Mouse (Mus musculus) granulocyte monocyte progenitor cell, adult 5-6 weeks (primary cell): ENCODE results near the gene Sar1b. TPM values are rescaled to one million over a fixed set of nuclear protein-coding genes. Genes with fewer than 3 reads are reported as not detected.
A peak's percentile ranks its signal among the peaks of the same experiment; 100 is the strongest.
"Not testable (repeated sequence)": the region's sequence is repeated elsewhere in the genome, so short reads cannot be mapped to it uniquely, and the experiment has no call there.

Source experiments
- ATAC-seq: replicated peaks from 2 replicates; pipeline ENCODE4 v1.8.0; 2016; ENCODE audit warnings: mild to moderate bottlenecking, moderate TSS enrichment, inconsistent platforms; ENCODE audit not compliant: poor library complexity, severe bottlenecking
- total RNA-seq, 2 experiments: library from RNA; stranded (forward) in 1 of 2; stranded (reverse) in 1 of 2; fragments of 200-712, 200-1000 nt in 1 of 2; fragments of >200 nt in 1 of 2; fragmentation: Nextera tagmentation in 1 of 2; gene quantifications; 2 replicates each; pipeline ENCODE4 v1.2.3; 2014 to 2017

Gene Sar1b
- total RNA-seq, 2 experiments from 2014 or later = 61.3 to 74.5 TPM

- ATAC-seq = no peak
Measured at GRCm38 (mm10) chr11:51768296-51768695, 4.8 kb downstream of the Sar1b start.

DNA sequence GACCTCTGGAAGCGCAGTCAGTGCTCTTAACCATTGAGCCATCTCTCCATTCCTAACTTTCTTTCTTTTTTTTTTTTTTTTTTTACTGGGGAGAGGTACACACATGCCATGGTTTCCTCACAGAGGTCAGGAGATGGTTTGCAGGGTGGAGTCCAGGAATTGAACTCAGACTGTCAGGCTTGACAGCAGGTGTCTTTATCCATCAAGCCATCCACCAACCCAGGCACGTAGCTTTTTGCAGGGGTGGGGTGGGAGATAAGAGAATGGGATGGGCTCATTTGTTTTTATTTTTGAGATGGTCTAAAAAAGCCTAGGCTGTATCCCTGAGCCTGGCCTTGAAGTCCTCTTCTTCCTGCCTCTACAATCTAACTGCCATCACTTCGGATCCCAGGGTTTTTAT is 12.0 kb downstream of the Sar1b start:
- ATAC-seq = no peak

GRCm38 (mm10) chr11:51777478-51777877 is 14.0 kb downstream of the Sar1b start:
- no peak for ATAC-seq

DNA sequence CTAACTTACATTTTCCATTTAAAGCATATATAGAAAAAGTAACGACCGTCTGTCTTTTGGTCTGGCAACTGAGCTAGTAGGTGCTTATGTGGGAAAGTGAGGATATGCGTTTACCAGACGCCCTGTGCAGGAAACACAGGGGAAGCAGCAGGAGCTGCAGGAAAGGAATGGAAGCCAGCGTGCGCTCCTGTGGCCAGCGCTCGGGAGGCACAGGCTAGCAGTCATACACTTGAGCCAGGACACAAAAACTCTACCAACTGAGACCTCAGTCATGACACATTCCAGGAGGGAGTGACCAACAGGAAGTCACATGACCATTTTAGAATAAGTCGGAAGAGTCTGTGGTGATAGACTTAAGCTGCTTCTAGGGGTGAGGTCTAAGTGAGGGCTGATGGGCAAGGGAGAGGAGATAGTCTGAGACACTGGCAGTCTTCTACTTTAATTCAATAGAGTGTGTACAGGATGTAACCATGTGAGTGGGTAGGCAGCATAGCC is 17.3 kb downstream of the Sar1b start:
- no peak for ATAC-seq

DNA sequence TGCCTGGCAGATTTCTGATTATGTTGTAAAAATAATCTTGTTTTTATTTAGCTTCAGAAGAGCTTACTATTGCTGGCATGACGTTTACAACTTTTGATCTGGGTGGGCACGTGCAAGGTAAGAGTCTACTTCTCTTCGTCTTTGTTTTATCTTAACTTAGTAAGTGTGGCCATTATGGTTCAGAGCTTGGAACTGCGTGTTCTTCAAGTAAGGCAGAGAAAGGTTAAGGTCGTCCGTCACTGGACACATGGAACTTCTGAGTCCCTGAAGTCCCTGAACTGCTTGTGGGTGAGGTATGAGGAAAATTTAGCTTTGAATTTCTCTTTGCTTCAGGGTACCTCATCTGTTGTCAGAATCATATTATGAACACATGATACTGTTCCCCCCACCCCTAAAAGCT is 19.2 kb downstream of the Sar1b start:
- ATAC-seq = no peak

- no peak for ATAC-seq
Measured at GRCm38 (mm10) chr11:51785926-51786325, 22.4 kb downstream of the Sar1b start.

GRCm38 (mm10) chr11:51789735-51790134 is 26.2 kb downstream of the Sar1b start:
- not testable (repeated sequence) for ATAC-seq

DNA sequence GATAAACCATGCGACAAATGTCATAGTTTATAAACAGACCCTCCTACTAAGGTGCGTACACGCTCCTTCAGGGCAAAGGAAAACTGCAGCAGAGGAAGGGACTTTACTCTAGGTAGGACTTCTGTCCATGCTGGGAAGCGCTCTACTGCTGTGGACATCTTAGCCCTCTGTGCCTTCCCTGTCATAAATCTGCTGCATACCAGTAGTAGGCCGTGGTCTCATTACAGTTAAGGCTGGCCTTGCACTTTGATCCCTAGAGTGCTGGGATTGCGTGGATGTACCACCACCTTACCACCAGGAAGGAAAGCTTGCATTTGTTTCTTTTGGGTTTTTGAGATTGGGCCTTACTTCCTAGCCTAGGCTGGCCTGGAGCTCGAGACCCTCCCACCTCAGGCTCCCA is 27.2 kb downstream of the Sar1b start:
- ATAC-seq = no peak

DNA sequence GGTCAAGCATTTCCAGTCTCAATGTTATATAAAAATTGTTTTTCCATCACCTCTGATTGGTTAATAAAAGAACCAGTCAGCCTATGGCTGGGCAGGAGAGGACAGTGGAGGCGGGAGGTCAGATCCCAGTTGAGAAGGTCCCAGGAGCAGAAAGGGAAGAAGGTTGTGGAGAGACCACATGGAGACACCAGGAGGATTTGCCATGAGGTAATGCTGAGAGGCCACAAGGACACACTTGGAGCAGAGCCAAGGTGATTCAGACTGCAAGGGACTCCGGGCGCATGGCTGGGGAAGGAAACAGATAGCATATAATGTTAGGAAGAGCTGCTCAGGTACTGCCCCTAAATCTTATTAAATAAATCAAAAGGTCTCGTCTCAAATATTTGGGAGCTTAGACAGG is 32.8 kb downstream of the Sar1b start:
- no peak for ATAC-seq

DNA sequence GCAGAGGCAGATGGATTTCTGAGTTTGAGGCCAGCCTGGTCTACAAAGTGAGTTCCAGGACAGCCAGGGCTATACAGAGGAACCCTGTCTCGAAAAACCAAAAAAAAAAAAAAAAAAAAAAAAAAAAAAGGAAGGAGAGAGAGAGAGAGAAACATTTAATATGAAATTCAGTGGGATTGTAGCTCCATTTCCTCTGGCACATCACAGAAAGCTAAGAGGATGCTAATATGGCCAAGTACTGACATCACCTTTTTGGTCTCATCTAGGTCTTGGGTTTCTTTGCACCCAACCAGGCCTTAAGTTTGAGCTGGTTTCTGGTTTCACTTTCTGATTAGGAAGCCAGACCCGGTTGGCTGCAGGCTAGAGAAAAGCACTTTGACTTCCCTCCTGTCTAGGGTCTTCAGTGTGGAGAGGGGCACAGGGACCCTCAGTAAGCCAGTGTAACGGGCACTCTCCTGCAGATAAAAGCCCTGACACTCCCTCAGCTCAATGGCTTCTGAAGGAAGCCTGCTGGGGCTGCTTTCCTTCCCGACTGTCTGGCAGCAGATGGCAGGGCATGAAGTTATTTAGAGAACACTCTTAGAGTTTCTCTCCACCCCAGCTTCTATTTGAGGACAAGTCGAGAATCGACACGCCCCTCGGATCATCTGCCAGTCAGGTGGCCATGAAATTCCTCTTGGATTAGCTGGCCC is 37.3 kb downstream of the Sar1b start:
- peak; percentile 36 for ATAC-seq

DNA sequence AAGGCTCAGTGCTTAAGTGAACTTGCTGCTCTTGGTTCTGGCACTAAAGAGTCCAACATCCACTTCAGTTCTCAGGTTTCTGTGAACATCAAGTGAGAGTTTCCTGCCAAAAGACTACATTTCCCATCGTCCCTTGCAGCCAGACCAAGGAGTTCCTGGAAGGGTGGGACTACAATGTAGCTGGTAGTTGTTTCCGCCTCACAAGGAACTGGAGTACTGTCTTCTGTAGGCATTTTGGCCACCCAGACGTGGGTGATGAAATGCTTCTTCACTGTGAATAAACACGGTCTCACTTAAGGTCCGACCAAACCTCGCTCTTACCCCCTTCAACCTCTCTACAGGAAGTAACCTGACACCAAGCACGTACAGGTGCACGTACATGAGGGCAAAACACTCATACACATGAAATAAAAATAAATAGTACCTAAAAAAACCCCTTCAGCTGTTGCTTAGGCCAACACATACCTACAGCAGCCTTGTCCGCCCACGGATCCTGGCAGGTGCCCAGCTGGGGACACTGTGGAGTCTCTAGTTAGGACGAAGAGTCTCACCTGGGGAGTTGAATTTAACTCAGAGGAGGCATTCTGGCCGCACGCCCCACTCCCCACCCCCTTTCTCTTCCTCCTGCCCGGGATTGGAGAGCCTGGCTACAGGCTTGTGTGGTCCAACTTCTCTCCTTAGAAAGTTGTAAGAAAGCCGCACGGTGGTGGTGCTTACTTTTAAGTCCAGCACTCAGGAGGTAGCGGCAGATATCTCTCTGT is 41.9 kb downstream of the Sar1b start:
- ATAC-seq = peak; percentile 88

GRCm38 (mm10) chr11:51807108-51807879 is 43.8 kb downstream of the Sar1b start:
- ATAC-seq = no peak

GRCm38 (mm10) chr11:51809632-51810224 is 46.2 kb downstream of the Sar1b start:
- peak; percentile 94 for ATAC-seq

GRCm38 (mm10) chr11:51811230-51811629 is 47.7 kb downstream of the Sar1b start:
- ATAC-seq = no peak

DNA sequence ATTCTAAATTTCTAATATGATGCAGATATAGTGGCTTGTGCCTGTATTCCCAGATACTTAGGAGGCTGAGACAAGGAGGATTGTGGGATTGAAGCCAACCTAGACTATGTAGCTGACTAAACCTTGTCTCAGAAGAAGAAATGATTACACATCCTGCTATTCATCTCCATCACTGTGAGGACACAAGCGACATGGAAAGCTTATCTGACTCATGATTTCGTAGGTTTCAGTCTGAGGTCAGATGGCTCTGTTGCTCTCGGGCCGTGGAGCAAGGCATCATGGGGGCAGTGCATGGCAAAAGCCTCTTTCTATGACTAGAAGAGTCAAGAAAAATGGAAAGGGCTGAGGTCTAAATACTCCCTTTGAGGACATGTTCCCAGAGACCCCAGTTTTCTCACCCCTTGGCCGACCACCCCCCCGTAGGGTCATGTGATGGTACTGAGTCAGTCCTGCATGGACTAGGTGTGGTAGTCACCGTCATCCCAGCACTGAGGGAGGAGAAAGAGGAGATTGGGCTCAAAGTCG is 48.6 kb downstream of the Sar1b start:
- no peak for ATAC-seq

- peak; percentile 71 for ATAC-seq
Measured at GRCm38 (mm10) chr11:51817756-51818155, 54.3 kb downstream of the Sar1b start.

DNA sequence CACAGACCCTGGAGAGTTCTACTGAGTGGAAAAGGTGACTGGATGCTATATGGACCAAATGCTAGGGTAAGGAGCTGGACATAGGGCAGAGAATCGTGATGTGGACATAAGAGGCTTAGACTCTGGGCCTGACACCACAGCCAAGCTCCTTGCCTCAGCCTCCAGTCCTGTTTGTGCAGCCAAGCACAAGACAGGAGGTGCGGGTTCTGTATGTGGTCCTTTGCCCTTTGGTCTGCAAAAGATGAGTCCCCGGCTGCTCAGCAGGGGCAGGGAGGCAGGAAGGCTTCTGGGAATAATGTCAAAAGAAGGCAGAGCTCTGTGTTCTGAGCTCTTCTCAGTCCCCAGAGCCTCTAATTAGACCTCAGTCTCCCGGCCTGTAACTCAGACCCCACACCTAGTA is 55.4 kb downstream of the Sar1b start:
- no peak for ATAC-seq

GRCm38 (mm10) chr11:51819964-51820363 is 56.5 kb downstream of the Sar1b start:
- ATAC-seq = 0 out of 2 replicates have a peak, but pooled peaks have one; percentile 17

- peak; percentile 32 for ATAC-seq
Measured at GRCm38 (mm10) chr11:51820861-51821260, 57.4 kb downstream of the Sar1b start.

DNA sequence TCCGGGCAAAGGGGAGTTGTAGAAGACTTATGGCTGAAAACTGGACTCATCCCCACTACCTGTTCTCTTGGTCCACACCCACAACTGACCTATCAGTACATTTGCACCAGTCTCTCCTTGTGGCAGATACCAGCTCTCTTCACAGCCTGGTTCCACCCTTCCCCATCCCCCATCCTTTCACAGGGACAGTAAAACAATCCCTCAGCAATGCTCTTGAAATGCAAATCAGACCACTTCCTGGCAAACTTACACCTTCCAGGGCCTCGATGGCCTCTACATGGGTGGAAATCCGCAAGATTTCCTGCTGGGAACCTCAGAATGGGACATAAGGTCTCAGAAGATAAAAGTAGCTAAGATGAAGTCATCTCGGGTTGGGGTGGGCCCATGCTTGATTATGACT is 59.2 kb downstream of the Sar1b start:
- no peak for ATAC-seq
